Mouse (Mus musculus): ENCODE measurements around the gene Hvcn1. TPM values are rescaled to one million over a fixed set of nuclear protein-coding genes. Genes with fewer than 3 reads are reported as not detected.

Hvcn1 gene
- polyA plus RNA-seq (2015; fragmentation: Nextera tagmentation; extraction: Ambion mirVana), result 9.6 and 9.8 TPM in 2 replicates

GRCm38 (mm10) chr5:122206475-122206874, at the start of gene Hvcn1:
Gene Hvcn1, plus strand, starts transcription at chr5:122206804.
- Histone ChIP-seq H3K4me2 (replicated peaks) (no peak within 1 kb of the TSS), H3K9ac (no peak within 1 kb of the TSS), H3K27ac (no peak within 1 kb of the TSS), H3K27me3 (no peaks in the 10 kb centered on the region), H3K4me3 (no peak within 1 kb of the TSS), H3K36me3 (no peaks in the 10 kb centered on the region), H3K9me3 (no peaks in the 10 kb centered on the region), H3K4me1 (peaks cover 17% of the 10 kb centered on the region)
- WGBS, result 76% methylated on average over 4 of the region's 4 CpGs
- no peak for ATAC-seq (ENCODE audit: low FRiP score, low read depth)

- peaks cover 50% of the 10 kb centered on the region for H3K4me1 ChIP-seq
These were observed 48.7 kb upstream of the Hvcn1 start, which contains the start of gene Ppp1cc for GRCm38 (mm10) chr5:122157827-122158381. Gene Ppp1cc, plus strand, starts transcription at chr5:122158278.

GRCm38 (mm10) chr5:122158557-122159515, 47.8 kb upstream of the Hvcn1 start:
- 2% methylated on average over 42 of the region's 42 CpGs for WGBS
- peak overlapping the region; percentile 84 for H3K4me2 ChIP-seq (replicated peaks)
- peak overlapping the region; percentile 95 for H3K4me3 ChIP-seq
- peak overlapping the region; percentile 78 for H3K27ac ChIP-seq
- H3K27me3 ChIP-seq, result no peaks in the 10 kb centered on the region
- peaks cover 33% of the 10 kb centered on the region for H3K36me3 ChIP-seq
- ATAC-seq (ENCODE audit: low FRiP score, low read depth), result peak; percentile 31
- peaks cover 59% of the 10 kb centered on the region for H3K4me1 ChIP-seq
- no peaks in the 10 kb centered on the region for H3K9me3 ChIP-seq
- peak overlapping the region; percentile 98 for H3K9ac ChIP-seq

More at GRCm38 (mm10) chr5:122157827-122158381, 48.7 kb upstream of the Hvcn1 start, which contains the start of gene Ppp1cc:
- H3K27me3 ChIP-seq, result no peaks in the 10 kb centered on the region
- WGBS, result under 1% methylated on average over 54 of the region's 54 CpGs
- H3K36me3 ChIP-seq, result peaks cover 23% of the 10 kb centered on the region
- ATAC-seq (ENCODE audit: low FRiP score, low read depth), result peak; percentile 90
- peak within 1 kb of the TSS; percentile 98 for H3K9ac ChIP-seq
- H3K9me3 ChIP-seq, result no peaks in the 10 kb centered on the region
- peak within 1 kb of the TSS; percentile 84 for H3K4me2 ChIP-seq (replicated peaks)
- H3K27ac ChIP-seq, result peak within 1 kb of the TSS; percentile 87
- peak within 1 kb of the TSS; percentile 95 for H3K4me3 ChIP-seq

GRCm38 (mm10) chr5:122163194-122163593, 43.4 kb upstream of the Hvcn1 start:
- ATAC-seq (ENCODE audit: low FRiP score, low read depth), result no peak
- Histone ChIP-seq H3K4me3 (no peak overlapping the region), H3K9ac (peak overlapping the region; percentile 39; the same call in 1 of the 2 replicates), H3K27me3 (no peaks in the 10 kb centered on the region), H3K4me1 (peaks cover 79% of the 10 kb centered on the region), H3K9me3 (no peaks in the 10 kb centered on the region), H3K27ac (no peak overlapping the region), H3K36me3 (peaks cover 68% of the 10 kb centered on the region), H3K4me2 (replicated peaks) (peak overlapping the region; percentile 84; the same call in 1 of the 2 replicates)
- 65% methylated on average over 6 of the region's 6 CpGs for WGBS

- no peak overlapping the region for H3K4me2 ChIP-seq (replicated peaks)
- peaks cover 76% of the 10 kb centered on the region for H3K36me3 ChIP-seq
- no peaks in the 10 kb centered on the region for H3K27me3 ChIP-seq
- ATAC-seq (ENCODE audit: low FRiP score, low read depth), result no peak
- H3K9me3 ChIP-seq, result no peaks in the 10 kb centered on the region
- no peak overlapping the region for H3K4me3 ChIP-seq
- 57% methylated on average over 3 of the region's 3 CpGs for WGBS
- no peak overlapping the region for H3K27ac ChIP-seq
- H3K4me1 ChIP-seq, result peaks cover 79% of the 10 kb centered on the region
- 0 out of 2 replicates have a peak overlapping the region, but pooled peaks have one; percentile 26 for H3K9ac ChIP-seq
These were observed 42.6 kb upstream of the Hvcn1 start for GRCm38 (mm10) chr5:122164011-122164410.

- peaks cover 89% of the 10 kb centered on the region for H3K36me3 ChIP-seq
- H3K9ac ChIP-seq, result no peak overlapping the region
- ATAC-seq (ENCODE audit: low FRiP score, low read depth), result no peak; the same call in 1 of the 2 replicates
- peaks cover 67% of the 10 kb centered on the region for H3K4me1 ChIP-seq
- H3K9me3 ChIP-seq, result no peaks in the 10 kb centered on the region
- H3K27ac ChIP-seq, result no peak overlapping the region; the same call in 1 of the 2 replicates
- no peak overlapping the region for H3K4me3 ChIP-seq
- H3K27me3 ChIP-seq, result no peaks in the 10 kb centered on the region
- WGBS, result 62% methylated on average over 6 of the region's 6 CpGs
- H3K4me2 ChIP-seq (replicated peaks), result no peak overlapping the region
These were observed 41.2 kb upstream of the Hvcn1 start for GRCm38 (mm10) chr5:122165233-122165915.

- Histone ChIP-seq H3K27me3 (no peaks in the 10 kb centered on the region), H3K27ac (no peak overlapping the region), H3K9ac (no peak overlapping the region), H3K36me3 (peaks cover 89% of the 10 kb centered on the region), H3K4me1 (peaks cover 54% of the 10 kb centered on the region), H3K9me3 (no peaks in the 10 kb centered on the region), H3K4me2 (replicated peaks) (no peak overlapping the region), H3K4me3 (no peak overlapping the region)
- ATAC-seq (ENCODE audit: low FRiP score, low read depth), result no peak
- WGBS, result 75% methylated on average over 8 of the region's 8 CpGs
These were observed 39.9 kb upstream of the Hvcn1 start for GRCm38 (mm10) chr5:122166636-122167161.

GRCm38 (mm10) chr5:122168344-122169069, 38.1 kb upstream of the Hvcn1 start:
- no peak overlapping the region for H3K4me3 ChIP-seq
- ATAC-seq (ENCODE audit: low FRiP score, low read depth), result no peak
- peaks cover 35% of the 10 kb centered on the region for H3K4me1 ChIP-seq
- no peaks in the 10 kb centered on the region for H3K27me3 ChIP-seq
- 92% methylated on average over 14 of the region's 14 CpGs for WGBS
- H3K9me3 ChIP-seq, result no peaks in the 10 kb centered on the region
- H3K27ac ChIP-seq, result no peak overlapping the region
- peaks cover 90% of the 10 kb centered on the region for H3K36me3 ChIP-seq
- no peak overlapping the region for H3K4me2 ChIP-seq (replicated peaks)
- H3K9ac ChIP-seq, result no peak overlapping the region

GRCm38 (mm10) chr5:122171058-122171457, 35.5 kb upstream of the Hvcn1 start:
- Histone ChIP-seq H3K4me1 (peaks cover 11% of the 10 kb centered on the region), H3K9me3 (no peaks in the 10 kb centered on the region), H3K36me3 (peaks cover 84% of the 10 kb centered on the region), H3K27me3 (no peaks in the 10 kb centered on the region), H3K9ac (0 out of 2 replicates have a peak overlapping the region, but pooled peaks have one; percentile 13), H3K4me2 (replicated peaks) (no peak overlapping the region), H3K4me3 (no peak overlapping the region), H3K27ac (no peak overlapping the region)
- ATAC-seq (ENCODE audit: low FRiP score, low read depth), result no peak
- WGBS, result 96% methylated on average over 8 of the region's 8 CpGs

GRCm38 (mm10) chr5:122175402-122175801, 31.2 kb upstream of the Hvcn1 start:
- Histone ChIP-seq H3K4me1 (0 out of 2 replicates have a peak, but pooled peaks cover 2% of the 10 kb centered on the region), H3K4me2 (replicated peaks) (no peak overlapping the region), H3K9ac (no peak overlapping the region), H3K36me3 (peaks cover 58% of the 10 kb centered on the region), H3K27me3 (no peaks in the 10 kb centered on the region), H3K9me3 (no peaks in the 10 kb centered on the region), H3K4me3 (no peak overlapping the region), H3K27ac (no peak overlapping the region)
- ATAC-seq (ENCODE audit: low FRiP score, low read depth), result no peak
- 77% methylated on average over 2 of the region's 2 CpGs for WGBS

GRCm38 (mm10) chr5:122175961-122176360, 30.6 kb upstream of the Hvcn1 start:
- Histone ChIP-seq H3K9me3 (no peaks in the 10 kb centered on the region), H3K27me3 (no peaks in the 10 kb centered on the region), H3K36me3 (peaks cover 52% of the 10 kb centered on the region), H3K4me2 (replicated peaks) (no peak overlapping the region), H3K9ac (no peak overlapping the region), H3K27ac (no peak overlapping the region), H3K4me1 (0 out of 2 replicates have a peak, but pooled peaks cover 2% of the 10 kb centered on the region), H3K4me3 (no peak overlapping the region)
- WGBS, result 92% methylated on average over 7 of the region's 7 CpGs
- no peak for ATAC-seq (ENCODE audit: low FRiP score, low read depth)
